Mouse (Mus musculus) stomach, postnatal 0 days (tissue): ENCODE results near the gene Cdh23.

ENCODE experiments used
- CTCF ChIP-seq: IDR thresholded peaks from 2 replicates; pipeline ENCODE4 v1.5.1; 2016; ENCODE audit warnings: antibody characterized with exemption, low read depth, mild to moderate bottlenecking, moderate library complexity
- EP300 ChIP-seq: optimal IDR thresholded peaks from 2 replicates; pipeline ENCODE3; 2016; ENCODE audit warnings: antibody characterized with exemption

DNA sequence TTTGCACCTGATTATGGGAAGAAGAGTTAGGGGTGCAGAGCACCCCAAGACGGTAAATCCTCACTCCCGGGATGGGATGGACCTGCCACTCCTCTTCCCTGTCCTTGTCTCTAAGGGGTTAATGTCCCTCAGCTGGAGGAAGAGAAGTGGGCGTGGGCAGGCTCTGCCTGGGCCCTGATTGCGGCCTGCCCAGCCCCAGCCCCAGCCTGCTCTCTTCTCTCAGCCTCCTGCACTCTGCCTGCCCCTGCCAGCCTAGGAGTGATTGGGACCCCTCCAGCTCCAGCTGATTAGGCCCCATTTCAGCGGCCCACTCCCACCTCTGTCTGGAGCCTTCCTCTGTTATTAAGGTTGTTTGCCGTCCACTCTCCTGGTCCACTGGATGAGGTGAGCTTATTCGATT is 133.3 kb downstream of the Cdh23 start:
- no peak for TF ChIP-seq CTCF
- no peak for TF ChIP-seq EP300
